Mouse (Mus musculus) limb, embryonic 14.5 days (tissue): Measurements from ENCODE around the gene Apoc4. TPM values are rescaled to one million over a fixed set of nuclear protein-coding genes. Genes with fewer than 3 reads are reported as not detected.

Experiments used
- ATAC-seq: fragments of 200-750 bp; cut with Nextera tagmentation; 2 replicates; pipeline ENCODE4 v1.8.0; 2017; ENCODE audit warnings: low read depth, moderate number of reproducible peaks, moderate TSS enrichment; ENCODE audit not compliant: low FRiP score
- DNase-seq: peaks from one replicate; pipeline ENCODE4 v3.0.0-alpha.2; 2015; ENCODE audit warnings: low spot score
- H3K27ac ChIP-seq: fragments of 300-500 bp; sonication (generic); replicated peaks from 2 replicates; pipeline ENCODE4 v1.5.1; 2014; ENCODE audit warnings: low read depth, mild to moderate bottlenecking, low read length, moderate library complexity, mixed read lengths
- H3K27me3 ChIP-seq: fragments of 300-500 bp; sonication (generic); 2 replicates; pipeline ENCODE4 v1.6.1; 2014; ENCODE audit warnings: low read length, mixed read lengths; ENCODE audit not compliant: control insufficient read depth, insufficient read depth
- H3K36me3 ChIP-seq: fragments of 300-500 bp; sonication (generic); 2 replicates; pipeline ENCODE4 v1.6.1; 2014; ENCODE audit warnings: mild to moderate bottlenecking, low read length, moderate library complexity, mixed read lengths; ENCODE audit not compliant: control insufficient read depth, insufficient read depth
- H3K4me1 ChIP-seq: fragments of 300-500 bp; sonication (generic); 2 replicates; pipeline ENCODE4 v1.6.1; 2014; ENCODE audit warnings: antibody characterized with exemption, low read length, mixed read lengths; ENCODE audit not compliant: control insufficient read depth, insufficient read depth
- H3K4me2 ChIP-seq: fragments of 300-500 bp; sonication (generic); replicated peaks from 2 replicates; pipeline ENCODE4 v1.6.1; 2014; ENCODE audit warnings: low read depth, mild to moderate bottlenecking, low read length, moderate library complexity; ENCODE audit not compliant: severe bottlenecking
- H3K4me3 ChIP-seq: fragments of 300-500 bp; sonication (generic); replicated peaks from 2 replicates; pipeline ENCODE4 v1.5.1; 2014; ENCODE audit warnings: low read length
- H3K9ac ChIP-seq: fragments of 300-500 bp; sonication (generic); 2 replicates; pipeline ENCODE4 v1.6.1; 2014; ENCODE audit warnings: mild to moderate bottlenecking, low read depth, low read length, moderate library complexity; ENCODE audit not compliant: severe bottlenecking
- H3K9me3 ChIP-seq: fragments of 300-500 bp; sonication (generic); 2 replicates; pipeline ENCODE4 v1.6.1; 2016; ENCODE audit warnings: low read length; ENCODE audit not compliant: control insufficient read depth
- POLR2A ChIP-seq: fragments of 200-500 bp; IDR thresholded peaks from 2 replicates; pipeline ENCODE4 v1.8.0; 2012; ENCODE audit warnings: inconsistent platforms, mild to moderate bottlenecking, moderate library complexity, borderline replicate concordance; ENCODE audit not compliant: insufficient read depth, insufficient read length; ENCODE audit errors: extremely low read depth
- WGBS: fragments of 180-500 bp; shearing (Covaris S2); extraction: QIAGEN DNeasy Blood & Tissue Kit; methylation state at CpG from one replicate; pipeline ENCODE4 v1.1.7; 2014; 5-methylcytosine and 5-hydroxymethylcytosine counted together
- polyA plus RNA-seq, 2 experiments: library from polyadenylated mRNA; depleted of rRNA in 1 of 2; stranded (reverse) in 1 of 2; unstranded in 1 of 2; fragments of >200 nt; fragmentation: Nextera tagmentation in 1 of 2; extraction: Ambion mirVana in 1 of 2; gene quantifications; 2 replicates each; pipeline versions ENCODE4 v1.2.1 to v1.2.3; 2012 to 2014

Gene Apoc4
- polyA plus RNA-seq, 2 experiments, result 0.14 TPM; not detected in 1

GRCm38 (mm10) chr7:19682979-19683378 lies 1.7 kb upstream of the Apoc4 start:
- DNase-seq, result no peak
- Histone ChIP-seq H3K4me2 (no peak overlapping the region), H3K9ac (no peak overlapping the region), H3K27ac (no peak overlapping the region), H3K4me1 (no peaks in the 10 kb centered on the region), H3K36me3 (no peaks in the 10 kb centered on the region), H3K9me3 (no peaks in the 10 kb centered on the region), H3K4me3 (no peak overlapping the region), H3K27me3 (no peaks in the 10 kb centered on the region)
- no peak for ATAC-seq
- no peak for TF ChIP-seq POLR2A
- 45% methylated on average over 3 of the region's 3 CpGs for WGBS

- H3K4me2 ChIP-seq, result no peak overlapping the region
- H3K27ac ChIP-seq, result no peak overlapping the region
- ATAC-seq, result no peak
- no peaks in the 10 kb centered on the region for H3K36me3 ChIP-seq
- H3K9ac ChIP-seq, result no peak overlapping the region
- DNase-seq, result no peak
- H3K9me3 ChIP-seq, result no peaks in the 10 kb centered on the region
- no peak for TF ChIP-seq POLR2A
- no peaks in the 10 kb centered on the region for H3K4me1 ChIP-seq
- no peaks in the 10 kb centered on the region for H3K27me3 ChIP-seq
- WGBS, result 85% methylated on average over 2 of the region's 2 CpGs
- H3K4me3 ChIP-seq, result no peak overlapping the region
Measured at GRCm38 (mm10) chr7:19680702-19681101, 577 bp downstream of the Apoc4 start.

GRCm38 (mm10) chr7:19678901-19679300 lies 2.4 kb downstream of the Apoc4 start:
- no peak for TF ChIP-seq POLR2A
- DNase-seq, result no peak
- no peak overlapping the region for H3K9ac ChIP-seq
- no peak for ATAC-seq
- no peaks in the 10 kb centered on the region for H3K36me3 ChIP-seq
- no peak overlapping the region for H3K27ac ChIP-seq
- H3K4me3 ChIP-seq, result no peak overlapping the region
- H3K27me3 ChIP-seq, result no peaks in the 10 kb centered on the region
- no peak overlapping the region for H3K4me2 ChIP-seq
- 85% methylated on average over 3 of the region's 3 CpGs for WGBS
- no peaks in the 10 kb centered on the region for H3K4me1 ChIP-seq
- no peaks in the 10 kb centered on the region for H3K9me3 ChIP-seq

- Histone ChIP-seq H3K27me3 (no peaks in the 10 kb centered on the region), H3K36me3 (no peaks in the 10 kb centered on the region), H3K9me3 (no peaks in the 10 kb centered on the region), H3K4me2 (no peak within 1 kb of the TSS), H3K9ac (no peak within 1 kb of the TSS), H3K4me3 (no peak within 1 kb of the TSS), H3K4me1 (no peaks in the 10 kb centered on the region), H3K27ac (no peak within 1 kb of the TSS)
- no peak for DNase-seq
- WGBS, result 76% methylated on average over 8 of the region's 8 CpGs
- no peak for ATAC-seq
- TF ChIP-seq POLR2A, result no peak
Measured at GRCm38 (mm10) chr7:19677872-19678271, 3.4 kb downstream of the Apoc4 start, which contains the start of gene Apoc2. Gene Apoc2, minus strand, starts transcription at chr7:19677941.

- no peak overlapping the region for H3K4me3 ChIP-seq
- no peak overlapping the region for H3K9ac ChIP-seq
- H3K4me1 ChIP-seq, result no peaks in the 10 kb centered on the region
- no peak overlapping the region for H3K4me2 ChIP-seq
- H3K27ac ChIP-seq, result no peak overlapping the region
- 66% methylated on average over 1 of the region's 1 CpGs for WGBS
- no peaks in the 10 kb centered on the region for H3K9me3 ChIP-seq
- no peak for TF ChIP-seq POLR2A
- no peaks in the 10 kb centered on the region for H3K27me3 ChIP-seq
- H3K36me3 ChIP-seq, result no peaks in the 10 kb centered on the region
- DNase-seq, result no peak
- no peak for ATAC-seq
Measured at GRCm38 (mm10) chr7:19676662-19677061, 4.6 kb downstream of the Apoc4 start.

- Histone ChIP-seq H3K27ac (no peak overlapping the region), H3K4me1 (no peaks in the 10 kb centered on the region), H3K36me3 (no peaks in the 10 kb centered on the region), H3K9me3 (no peaks in the 10 kb centered on the region), H3K4me2 (no peak overlapping the region), H3K9ac (no peak overlapping the region), H3K4me3 (no peak overlapping the region), H3K27me3 (no peaks in the 10 kb centered on the region)
- 85% methylated on average over 10 of the region's 10 CpGs for WGBS
- DNase-seq (no peak), ATAC-seq (no peak)
- no peak for TF ChIP-seq POLR2A
Measured at GRCm38 (mm10) chr7:19675824-19676223, 5.5 kb downstream of the Apoc4 start.
